Mouse (Mus musculus) hematopoietic multipotent progenitor cell, adult 10-12 weeks (in vitro differentiated cells): ENCODE results near the gene Plb1. TPM values are rescaled to one million over a fixed set of nuclear protein-coding genes. Genes with fewer than 3 reads are reported as not detected.

ENCODE experiments used
- polyA plus RNA-seq: library from polyadenylated mRNA; stranded (reverse); fragments of >175 nt; gene quantifications from 2 replicates; pipeline ENCODE4 v1.2.3, GENCODE M21; 2012; ENCODE audit warnings: low replicate concordance

Plb1 gene
- polyA plus RNA-seq = not detected in 2 replicates

GRCm38 (mm10) chr5:32232474-32232873 lies at the start of gene Plb1:
TSS of gene Plb1 (plus strand) at chr5:32232708.

Other genes with a start within 250 kb of the Plb1 start
- 13.9 and 24.2 TPM in 2 replicates for gene Fosl2, start 96.9 kb upstream of the Plb1 start, polyA plus RNA-seq
- gene Ppp1cb, start 226.1 kb downstream of the Plb1 start, polyA plus RNA-seq = 4.2 and 16.7 TPM in 2 replicates